Mouse (Mus musculus) B cell, adult 2 months (primary cell): ENCODE measurements at regions not wholly inside any gene's neighbourhood (a gene's known extent, or its start where the extent isn't known, plus 50 kb on each side); places are given as distances from the start of the nearest gene placed in this dataset.
A peak's percentile ranks its signal among the peaks of the same experiment; 100 is the strongest.

Experiments used
- DNase-seq, 2 experiments: peaks; one replicate each; pipeline ENCODE4 v3.0.0; 2022

DNA sequence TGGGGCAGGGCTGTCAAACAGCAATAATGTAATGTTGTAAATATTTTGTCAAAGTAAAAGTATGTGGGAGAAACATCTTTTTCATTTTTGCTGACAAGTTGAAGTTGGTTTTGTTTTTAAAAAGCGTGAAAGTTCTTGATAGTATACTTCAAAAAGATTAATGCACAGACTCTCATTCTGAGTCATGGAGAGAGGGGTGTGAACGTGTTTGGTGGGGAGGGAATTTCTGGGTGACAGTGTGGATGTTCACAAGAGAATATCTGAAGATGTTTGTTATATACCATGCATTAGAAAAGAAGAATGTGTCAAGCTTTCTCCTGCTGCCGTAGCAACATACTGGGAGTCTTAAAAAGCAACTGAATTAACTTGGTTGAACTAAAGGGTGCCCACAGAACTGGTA is 57.0 kb downstream of the Rps29 start:
- DNase-seq = no peak

DNA sequence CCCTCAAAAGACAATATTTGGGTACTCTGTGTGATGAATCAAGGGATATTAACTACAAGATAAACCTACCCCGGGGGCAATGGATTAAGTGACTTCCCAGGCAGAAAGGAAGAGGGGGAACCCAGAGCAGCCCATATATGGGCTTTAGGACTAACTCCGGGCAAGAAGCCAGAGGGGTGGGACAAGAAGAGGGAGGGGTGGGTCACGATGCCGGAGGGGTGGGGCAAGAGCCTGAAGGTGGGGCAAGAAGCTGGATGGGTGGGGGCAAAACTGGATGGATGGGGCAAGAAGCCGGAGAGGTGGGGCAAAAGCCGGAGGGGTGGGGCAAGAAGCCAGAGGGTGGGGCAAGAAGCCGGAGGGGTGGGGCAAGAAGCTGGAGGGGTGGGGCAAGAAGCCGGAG is 64.1 kb downstream of the Rps29 start:
- no peak for DNase-seq

DNA sequence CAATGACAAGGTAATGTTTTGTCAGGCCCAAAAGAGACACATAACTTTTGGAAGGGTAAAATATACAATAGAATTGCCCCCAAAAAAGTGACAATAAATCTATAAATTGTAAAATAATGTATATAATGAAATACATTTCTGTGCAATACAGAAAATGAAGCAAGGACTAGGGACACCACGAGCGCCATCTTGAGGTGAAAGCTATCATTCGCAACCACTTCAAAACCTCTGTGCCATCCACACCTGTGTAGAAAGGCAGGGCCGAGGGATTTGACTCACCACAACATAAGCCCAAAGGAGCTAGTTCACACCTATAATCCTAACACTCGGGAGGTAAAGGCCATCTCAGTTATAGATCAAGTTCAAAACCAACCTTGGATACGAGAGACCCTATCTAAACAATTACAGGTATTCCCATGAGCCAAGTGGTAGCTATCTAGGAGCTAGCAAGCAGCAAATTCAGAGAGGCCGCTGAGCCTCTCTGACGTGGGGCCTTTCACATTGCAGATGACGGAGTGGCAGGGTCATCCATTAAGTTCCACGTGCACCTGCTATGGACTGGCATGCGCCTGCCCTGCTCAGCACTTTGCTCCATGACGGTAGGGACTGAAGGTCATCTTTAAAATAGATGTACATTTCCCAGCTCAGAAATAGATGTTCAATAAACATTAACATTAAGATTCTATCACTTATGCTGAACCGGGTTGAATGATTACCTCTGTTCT is 65.8 kb downstream of the Rps29 start:
- DNase-seq = no peak

DNA sequence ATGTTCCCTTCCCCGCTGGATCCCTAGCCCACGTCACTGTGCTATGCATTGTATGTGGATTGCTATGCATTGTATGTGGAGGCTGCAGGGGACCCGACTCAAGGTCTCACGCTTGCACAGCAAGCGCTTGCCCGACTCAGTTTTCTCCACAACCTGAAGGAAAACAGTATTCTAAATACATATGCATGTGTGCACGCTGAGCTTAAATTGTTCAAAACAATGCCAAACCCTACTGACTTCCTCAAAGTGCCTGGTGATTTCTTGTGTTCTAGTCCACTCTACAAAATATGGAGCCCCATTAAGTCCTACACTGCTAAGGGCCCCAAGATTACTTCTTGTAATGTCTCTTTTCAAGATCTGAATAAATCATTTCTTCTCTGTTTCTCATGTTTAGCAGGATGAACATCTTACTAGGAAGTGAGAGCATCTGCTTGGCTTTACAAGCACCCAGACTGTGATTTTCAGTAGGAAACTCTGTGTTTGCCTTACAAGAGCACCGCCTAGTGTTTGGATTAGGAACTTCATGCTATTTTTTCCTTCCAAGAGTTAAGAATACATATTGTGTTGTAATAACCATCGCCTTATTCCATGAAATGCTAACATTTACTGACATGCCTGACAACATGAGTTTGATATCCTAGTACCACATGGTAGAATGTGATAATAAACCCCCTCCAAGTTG is 70.9 kb downstream of the Rps29 start:
- DNase-seq = peak; percentile 6 to 8

DNA sequence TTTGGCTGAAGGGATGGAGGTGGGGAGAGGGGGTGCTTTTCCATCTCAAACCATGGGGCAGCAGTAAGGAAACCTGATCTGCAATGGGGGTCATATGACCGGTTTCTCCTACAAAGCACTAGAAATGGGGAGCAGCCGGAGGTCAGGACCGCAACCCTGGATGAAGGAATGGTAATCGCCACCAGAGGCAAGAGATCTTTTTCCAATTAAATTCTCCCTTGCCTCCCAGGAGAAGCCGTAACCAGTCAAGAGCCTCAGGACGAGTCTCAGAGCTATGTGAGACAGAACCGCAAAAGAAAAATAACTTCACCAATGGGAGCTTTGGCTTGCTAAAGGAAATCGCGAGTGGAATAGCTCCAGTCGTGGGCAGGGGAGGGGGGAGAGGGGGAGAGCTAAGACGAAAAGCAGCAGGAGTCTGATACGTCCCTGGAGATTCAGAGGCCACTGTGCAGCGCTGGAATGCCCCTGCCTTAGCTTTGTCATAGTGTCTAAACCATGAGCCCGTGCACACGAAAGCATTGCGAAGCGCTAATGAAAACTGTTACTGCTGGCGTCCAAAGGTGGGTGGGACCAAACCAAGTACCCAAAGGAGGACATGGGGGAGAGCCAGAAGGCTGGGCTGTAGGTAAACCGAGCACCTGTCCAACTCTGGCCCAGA is 73.3 kb downstream of the Rps29 start:
- DNase-seq = no peak

DNA sequence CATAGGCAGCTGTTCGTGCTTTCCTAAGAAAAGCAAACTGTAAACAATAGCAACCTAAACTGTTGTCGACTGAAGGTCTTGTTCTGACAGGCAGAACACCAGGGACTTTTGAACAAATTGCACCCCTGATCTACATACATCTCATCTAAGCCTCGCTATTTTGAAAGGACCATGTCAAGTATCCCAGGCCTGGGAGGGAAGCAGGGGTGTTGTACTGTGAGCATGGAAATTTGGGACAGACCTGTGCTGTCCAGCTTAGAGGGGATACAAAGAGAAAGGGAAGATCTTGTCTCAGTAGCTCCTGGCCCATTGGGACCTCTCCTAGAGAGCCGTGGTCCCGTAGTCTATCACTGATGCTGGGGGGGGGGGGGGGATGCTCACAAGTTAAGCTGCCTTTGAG is 74.3 kb downstream of the Rps29 start:
- no peak for DNase-seq

DNA sequence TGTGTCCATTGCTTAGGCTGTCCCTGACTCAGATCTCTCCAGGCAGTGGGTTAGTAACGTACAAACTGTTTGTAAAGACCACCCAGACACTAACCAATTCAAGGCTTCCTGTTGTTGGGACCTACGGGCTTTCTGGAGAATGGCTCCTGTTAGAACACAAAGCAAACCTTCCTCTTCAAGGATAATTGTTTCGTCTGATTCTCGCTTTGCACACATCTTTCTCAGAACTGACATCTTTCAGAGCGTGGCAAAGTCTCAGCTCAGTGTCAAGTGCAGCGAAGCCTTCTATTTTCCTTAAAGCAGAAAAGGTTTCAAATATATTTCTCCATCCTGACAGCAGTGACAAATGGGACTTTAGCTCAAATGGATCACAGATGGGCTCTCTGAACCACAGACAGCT is 76.9 kb downstream of the Rps29 start:
- no peak for DNase-seq

DNA sequence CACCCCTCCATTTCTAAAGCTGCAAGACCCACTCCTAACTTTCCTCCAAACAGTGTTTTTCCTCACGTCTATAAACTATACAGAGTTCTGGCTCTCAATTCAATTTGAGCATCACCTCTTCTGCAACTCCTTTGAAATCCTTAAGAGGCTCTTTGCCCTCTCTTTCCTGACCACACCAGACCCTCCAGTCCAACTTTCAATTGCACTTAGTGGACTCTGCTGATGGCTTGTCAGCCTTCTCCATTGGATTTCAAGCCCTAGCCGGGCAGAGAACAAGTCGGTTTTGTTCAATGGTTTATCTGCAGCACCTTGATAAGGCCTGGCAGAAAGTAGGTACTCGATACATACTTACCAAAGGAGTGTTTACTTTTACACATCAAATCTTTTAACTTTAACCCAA is 119.4 kb downstream of the Rps29 start:
- no peak for DNase-seq

DNA sequence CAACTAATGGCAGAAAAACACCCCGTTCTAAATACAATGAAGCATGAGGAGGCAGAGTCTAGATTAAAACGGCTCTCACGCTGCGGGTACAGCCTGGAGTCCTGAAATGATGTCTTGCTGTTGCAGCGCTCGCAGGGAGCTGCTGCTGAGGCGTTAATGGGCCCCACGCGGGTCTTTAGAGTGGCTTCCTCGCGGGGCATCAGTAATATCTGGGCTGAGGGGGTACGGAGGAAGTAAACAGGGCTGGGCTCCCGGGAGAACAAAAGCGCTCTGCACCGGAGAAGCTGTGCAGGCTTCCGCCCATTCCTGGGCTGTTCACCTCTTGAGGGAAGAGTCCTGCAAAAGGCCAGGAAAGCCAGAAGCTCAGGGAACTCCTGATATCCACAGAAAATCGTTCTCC is 135.4 kb downstream of the Rps29 start:
- DNase-seq = no peak

DNA sequence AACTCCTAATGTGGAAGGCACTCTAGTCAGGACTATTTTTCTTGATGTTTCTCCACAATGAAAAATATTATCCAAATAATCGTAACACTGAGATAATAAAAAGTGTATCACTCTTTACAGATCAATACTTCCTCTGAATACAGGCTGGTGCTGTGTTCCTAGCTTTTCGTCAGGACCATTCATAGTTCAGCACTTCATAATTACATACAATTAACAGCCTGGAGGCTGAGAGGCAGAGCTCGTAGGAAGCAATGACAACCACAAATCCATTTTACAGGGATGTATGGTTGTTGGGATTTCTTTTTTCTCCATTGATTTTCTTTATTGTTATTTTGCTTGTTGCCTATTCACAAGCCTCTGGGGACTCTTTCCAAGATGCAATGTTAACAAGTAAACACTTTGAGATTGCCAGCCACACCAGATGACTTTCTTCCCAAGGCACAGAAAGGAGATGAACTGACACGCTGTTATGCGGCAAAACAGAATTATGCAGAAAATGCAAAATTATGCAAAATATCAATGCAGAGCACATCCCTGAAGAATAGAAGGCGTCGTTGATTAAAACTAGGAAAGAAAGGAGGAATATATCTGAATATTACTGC is 142.2 kb downstream of the Rps29 start:
- no peak for DNase-seq

DNA sequence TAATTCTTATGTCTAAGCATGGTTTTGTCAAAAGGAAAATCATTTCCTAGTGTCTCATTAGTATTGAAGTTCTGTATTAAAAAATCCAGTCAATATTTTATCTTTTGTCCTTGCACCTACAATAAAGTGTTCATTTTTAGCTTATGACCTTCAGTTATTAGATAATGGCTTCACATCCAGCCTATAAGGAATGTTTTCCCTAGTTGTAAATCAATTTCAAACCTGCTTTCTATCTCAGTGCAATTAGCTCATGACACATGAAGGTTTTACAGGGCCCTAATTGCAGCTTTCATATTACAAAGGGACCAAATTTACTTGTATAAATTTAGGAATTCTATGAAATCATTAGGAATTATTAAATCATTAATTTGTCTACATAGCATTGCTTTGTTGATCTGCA is 153.8 kb downstream of the Rps29 start:
- DNase-seq = no peak

DNA sequence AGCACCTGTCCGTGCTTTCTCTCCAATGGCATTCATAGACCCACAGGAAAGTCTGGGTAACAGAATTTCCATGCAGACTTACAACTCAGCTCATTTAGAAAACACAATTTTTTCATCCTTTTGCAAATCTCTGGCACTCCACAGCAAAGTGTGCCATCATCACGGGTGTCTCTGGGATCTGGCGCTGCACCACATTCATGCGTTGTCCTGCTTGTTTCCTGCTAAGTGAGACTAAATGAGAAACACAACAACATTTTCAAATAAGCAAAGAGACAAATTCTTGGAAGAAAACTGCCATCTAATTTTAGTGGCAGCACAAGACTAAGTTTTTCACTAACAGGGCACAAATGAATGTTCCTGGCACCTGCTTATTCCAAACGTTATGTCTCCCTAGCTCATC is 156.9 kb downstream of the Rps29 start:
- no peak for DNase-seq

DNA sequence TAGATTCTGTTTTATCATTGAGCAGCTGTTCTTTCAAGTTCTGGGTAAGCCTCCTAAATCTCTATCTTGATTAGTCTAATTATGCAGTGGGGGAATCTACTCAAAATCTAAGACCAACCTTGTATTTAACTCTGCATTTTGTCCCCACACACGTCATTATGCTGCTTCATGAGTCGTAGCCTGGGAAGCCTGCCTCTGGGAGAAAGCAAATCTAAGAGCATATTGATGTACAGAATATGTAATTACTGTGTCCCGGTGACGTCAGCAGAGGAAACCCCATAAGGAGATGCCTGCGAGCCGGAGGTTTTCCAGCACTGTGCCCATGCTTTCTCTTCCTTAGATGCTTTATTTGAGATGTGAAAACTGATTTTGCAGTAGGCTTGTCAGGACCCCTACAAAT is 161.7 kb downstream of the Rps29 start:
- DNase-seq = no peak

DNA sequence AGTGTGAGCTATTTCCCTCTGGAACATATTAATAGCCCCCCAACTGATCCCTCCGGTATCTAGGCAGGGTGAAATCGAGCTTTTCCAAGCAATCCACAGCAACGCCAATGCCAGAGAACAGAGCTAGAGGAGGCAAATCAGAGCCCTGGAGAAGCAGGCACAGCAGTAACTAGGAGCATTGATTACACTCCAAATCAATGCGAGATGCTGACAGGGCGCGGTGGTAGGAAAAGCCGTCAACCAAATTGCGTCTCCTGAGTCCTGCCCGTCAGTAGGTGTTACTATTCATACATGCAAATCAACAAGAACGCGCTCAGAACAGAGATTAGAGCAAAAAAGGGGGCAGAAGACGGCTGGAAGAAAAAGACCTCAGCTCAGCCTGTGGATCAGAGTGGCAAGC is 162.2 kb downstream of the Rps29 start:
- no peak for DNase-seq

DNA sequence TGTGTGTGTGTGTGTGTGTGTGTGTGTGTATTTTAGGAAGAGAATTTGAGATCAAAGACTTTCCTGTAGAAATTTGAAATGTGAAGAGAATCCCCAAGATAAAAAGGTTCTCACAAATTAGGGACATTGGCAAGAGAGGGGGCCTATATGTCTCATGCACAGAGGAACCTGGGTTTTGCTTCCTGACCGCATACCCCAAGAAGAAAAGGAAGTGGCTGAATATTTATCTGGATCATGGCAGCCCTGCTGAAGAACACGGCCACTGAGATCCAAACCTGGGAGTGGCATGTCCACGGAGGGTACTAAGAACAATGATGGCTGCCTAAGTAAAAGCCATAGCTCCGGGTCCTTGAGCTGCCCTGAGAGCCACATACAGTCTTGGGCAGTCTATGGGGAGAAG is 178.3 kb downstream of the Rps29 start:
- no peak for DNase-seq

DNA sequence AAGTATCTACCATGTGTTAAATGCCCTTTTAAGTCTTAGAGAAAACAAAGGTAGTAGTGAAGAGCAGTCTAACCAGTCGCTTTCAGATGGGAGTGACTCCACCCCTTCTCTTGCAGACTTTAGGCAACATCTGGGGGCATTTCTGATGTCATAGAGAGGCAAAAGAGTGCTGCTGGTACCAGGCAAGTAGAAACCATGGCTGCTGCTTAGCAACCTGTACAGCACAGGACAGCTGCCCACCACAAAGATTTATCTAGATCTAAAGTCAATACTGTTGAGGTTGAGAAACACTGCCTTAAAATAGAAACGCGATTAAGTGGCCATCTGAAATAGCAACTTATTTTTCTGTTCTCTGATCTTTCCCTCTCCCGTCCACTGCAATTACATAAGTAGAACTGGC is 178.8 kb downstream of the Rps29 start:
- no peak for DNase-seq

DNA sequence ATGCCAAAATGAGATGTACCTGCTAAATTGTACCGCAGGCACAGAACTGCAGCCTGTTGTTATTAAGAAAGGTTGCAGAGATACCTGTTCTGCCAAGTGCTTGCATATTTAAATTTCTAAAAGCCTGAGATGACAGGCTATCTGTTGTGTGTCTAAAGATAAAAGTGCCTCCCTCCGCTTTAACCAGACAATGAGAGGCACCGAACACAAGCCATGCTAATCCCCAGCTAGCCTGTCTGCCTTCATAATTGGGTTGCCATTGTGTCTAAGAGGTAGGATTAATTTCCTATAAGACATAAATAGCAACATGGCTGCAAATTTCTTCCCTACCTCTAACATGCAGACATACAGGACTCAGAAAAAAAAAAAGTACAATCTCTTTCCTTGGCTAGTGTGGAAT is 179.8 kb downstream of the Rps29 start:
- no peak for DNase-seq

DNA sequence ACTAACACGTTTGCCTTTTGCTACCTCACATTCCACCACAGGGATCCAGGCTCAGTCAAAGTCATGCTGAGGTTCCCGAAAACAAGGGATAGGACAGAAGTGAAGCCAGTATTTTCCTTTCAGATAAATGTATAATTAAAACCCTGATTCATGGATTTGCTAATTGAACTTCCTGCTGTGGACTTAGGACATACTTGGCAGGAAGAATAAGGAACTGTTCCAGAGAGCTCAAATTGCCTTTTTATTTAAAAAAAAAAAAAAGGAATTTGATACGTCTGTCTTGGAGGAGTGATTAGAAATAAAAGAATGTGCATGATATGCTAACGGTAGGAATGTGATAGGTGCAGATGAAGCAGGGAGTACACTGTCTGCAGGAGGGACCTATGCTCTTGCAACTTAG is 181.7 kb downstream of the Rps29 start:
- no peak for DNase-seq

DNA sequence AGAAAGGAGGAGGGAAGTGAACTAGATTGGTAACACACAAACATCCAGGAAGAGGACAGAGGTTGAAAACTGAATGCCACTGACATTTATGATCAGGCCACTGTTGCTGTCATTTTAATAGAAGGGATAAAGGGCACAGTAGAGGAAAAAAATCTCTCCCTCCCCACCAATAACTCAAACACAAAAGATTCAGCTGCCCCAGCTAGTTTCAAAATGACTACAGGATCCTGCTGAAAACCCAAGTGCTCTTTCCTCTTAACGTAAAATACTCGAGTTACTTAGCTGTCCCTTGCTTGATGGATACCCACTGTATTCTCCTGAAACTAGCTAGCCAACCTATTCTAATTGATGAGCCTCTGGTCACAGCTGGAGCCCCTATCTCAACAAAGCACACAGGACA is 211.7 kb downstream of the Rps29 start:
- DNase-seq = no peak

DNA sequence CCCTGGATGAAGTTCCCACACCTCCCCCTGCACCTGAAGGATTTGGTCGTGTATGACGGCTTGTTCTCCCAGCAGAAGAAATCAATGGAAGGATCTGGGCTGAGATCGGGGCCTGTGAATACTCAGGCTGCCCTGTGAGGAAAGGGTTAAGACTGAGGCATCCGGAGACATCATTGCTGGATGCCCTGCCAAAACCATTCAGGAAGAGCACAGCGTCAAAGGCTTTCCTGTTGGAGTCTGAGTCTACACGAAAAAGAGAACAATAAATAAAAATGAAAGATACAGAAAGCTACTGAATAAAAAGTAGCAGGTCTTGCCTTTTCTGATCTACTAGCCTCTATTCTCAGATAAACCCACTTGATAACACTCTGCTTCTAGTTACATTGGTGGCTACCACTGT is 248.4 kb downstream of the Rps29 start:
- no peak for DNase-seq

DNA sequence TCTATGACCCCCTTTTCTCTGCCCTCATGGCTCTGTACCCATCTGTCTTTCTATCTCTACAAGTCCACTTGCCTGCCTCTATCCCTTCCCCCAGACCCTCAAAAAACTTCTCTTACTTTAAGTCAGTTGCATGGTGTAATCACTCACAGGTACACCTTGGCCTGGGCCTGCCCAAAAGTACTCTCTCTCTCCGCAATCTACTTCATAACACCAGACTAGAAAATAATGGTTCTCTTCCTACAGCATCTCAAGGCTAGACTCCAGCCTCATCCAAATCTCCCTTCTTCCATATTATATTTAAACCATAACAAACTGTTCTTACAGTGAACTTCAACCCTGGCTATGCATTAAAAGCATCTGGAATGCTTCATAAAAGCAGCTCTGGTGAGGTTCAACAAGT is 254.2 kb downstream of the Rps29 start:
- no peak for DNase-seq

DNA sequence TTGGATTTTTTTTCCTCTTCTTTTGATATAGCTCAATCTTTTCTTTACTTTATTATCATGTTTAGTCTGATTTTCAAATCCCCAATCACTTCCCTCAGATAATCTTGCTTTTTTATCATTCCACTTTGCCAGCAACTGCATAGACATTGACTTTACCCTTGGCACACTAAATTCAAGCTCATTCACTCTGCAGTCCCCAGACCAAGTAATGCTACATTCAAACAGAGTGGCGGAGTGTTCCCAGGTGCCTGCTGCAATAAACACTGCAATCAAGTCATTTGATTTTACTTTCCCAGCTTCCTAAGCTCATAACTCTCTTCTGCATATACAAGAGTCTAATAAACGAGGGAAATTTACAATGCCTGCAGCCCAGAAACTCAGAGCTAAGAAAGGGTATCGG is 269.8 kb downstream of the Rps29 start:
- no peak for DNase-seq

DNA sequence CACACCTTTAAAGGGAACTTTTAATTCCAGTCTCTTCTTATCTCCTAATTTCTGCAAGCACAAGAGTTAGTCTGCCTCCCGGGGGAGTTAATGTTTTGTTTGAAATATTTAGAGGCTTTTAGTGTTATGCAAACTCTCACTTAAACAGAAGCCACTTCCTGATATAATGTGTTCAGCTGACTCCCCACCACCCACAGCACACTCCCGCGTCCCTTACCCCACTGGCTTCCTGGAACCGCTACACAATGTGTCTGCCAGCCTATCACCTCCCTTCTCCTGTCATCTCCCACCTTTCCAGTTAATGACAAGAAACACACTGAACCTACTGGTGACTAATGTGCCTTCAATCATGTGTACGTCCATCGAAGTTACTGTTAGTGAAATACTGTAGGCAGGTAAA is 276.5 kb downstream of the Rps29 start:
- no peak for DNase-seq

DNA sequence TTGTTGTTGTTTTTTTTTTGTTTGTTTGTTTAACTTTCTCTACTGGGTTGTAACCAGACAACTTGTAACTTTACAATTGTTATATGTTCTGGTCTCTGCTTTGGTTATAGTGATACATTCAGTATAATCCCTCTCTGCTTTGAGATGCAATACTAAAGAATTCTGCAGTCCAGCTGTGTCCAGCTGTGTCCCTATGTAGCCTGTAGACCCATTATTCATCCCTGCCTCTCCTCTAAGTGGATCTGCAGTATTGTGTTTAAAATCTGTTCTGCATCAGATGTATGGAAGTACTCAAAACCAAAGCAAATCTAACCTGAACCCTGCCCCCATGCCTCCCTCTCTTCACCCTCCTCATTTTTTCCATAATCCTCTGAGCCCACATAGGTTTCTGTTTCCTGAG is 279.6 kb downstream of the Rps29 start:
- DNase-seq = no peak
